Mouse (Mus musculus) liver, embryonic 14.5 days (tissue): ENCODE measurements around the gene Trim68.

Source experiments
- CTCF ChIP-seq: IDR thresholded peaks from 2 replicates; pipeline ENCODE4 v1.5.1; 2016; ENCODE audit warnings: antibody characterized with exemption, low read depth, control low read depth
- EP300 ChIP-seq: IDR thresholded peaks from 2 replicates; pipeline ENCODE4 v1.6.1; 2016; ENCODE audit warnings: antibody characterized with exemption, low read depth

DNA sequence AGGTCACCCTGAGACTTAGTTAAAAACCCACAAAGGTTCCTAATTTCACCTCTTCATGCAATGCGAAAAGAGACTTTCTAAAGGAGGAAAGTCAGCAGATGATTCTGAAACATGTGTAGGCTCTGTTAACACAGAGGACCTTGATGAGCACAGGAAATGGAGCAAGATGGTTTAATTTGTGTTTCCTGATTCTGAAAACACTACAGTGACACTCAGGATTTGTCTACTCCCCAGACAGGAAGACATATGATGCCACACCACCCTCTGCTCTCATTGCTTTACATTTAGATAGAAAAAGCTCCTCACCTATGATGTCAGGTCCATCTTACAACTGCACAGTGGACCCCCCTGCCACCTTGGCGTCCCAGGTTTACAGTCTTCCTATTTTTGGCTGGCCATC, 10.9 kb downstream of the Trim68 start:
- TF ChIP-seq CTCF (no peak), EP300 (no peak)
